Mouse (Mus musculus): ENCODE results near the gene Lgals3bp. TPM values are rescaled to one million over a fixed set of nuclear protein-coding genes. Genes with fewer than 3 reads are reported as not detected.
"Not testable (repeated sequence)": the region's sequence is repeated elsewhere in the genome, so short reads cannot be mapped to it uniquely, and the experiment has no call there.

The Lgals3bp gene
- polyA plus RNA-seq, 1 experiment from 2014 or later, result 44.3 TPM

GRCm38 (mm10) chr11:118397806-118398530 is 3.9 kb downstream of the Lgals3bp start:
- Histone ChIP-seq H3K36me3 (ENCODE audit: insufficient read depth, low read length) (peaks cover 4% of the 10 kb centered on the region; the same call in 1 of the 2 replicates), H3K9ac (replicated peaks; ENCODE audit: low read depth) (no peak overlapping the region), H3K27ac (ENCODE audit: low read length) (no peak overlapping the region), H3K27me3 (replicated peaks; ENCODE audit: insufficient read depth, low read length) (no peaks in the 10 kb centered on the region), H3K9me3 (ENCODE audit: low read length) (no peaks in the 10 kb centered on the region), H3K4me3 (ENCODE audit: low read depth, low read length) (no peak overlapping the region), H3K4me2 (replicated peaks; ENCODE audit: low read depth, low read length) (no peak overlapping the region), H3K4me1 (ENCODE audit: insufficient read depth, low read depth, low read length) (peaks cover 9% of the 10 kb centered on the region)
- whole genome bisulfite sequencing, result 85% methylated on average over 26 of the region's 26 CpGs
- TF ChIP-seq CTCF (IDR thresholded peaks at IDR 0.05) (no peak), EP300 (IDR thresholded peaks at IDR 0.05) (no peak)
- ATAC-seq, result no peak
- DNase-seq (ENCODE audit: low spot score), result no peak

- Histone ChIP-seq H3K36me3 (ENCODE audit: insufficient read depth, low read length) (peaks cover 6% of the 10 kb centered on the region; the same call in 1 of the 2 replicates), H3K9ac (replicated peaks; ENCODE audit: low read depth) (no peak overlapping the region), H3K9me3 (ENCODE audit: low read length) (no peaks in the 10 kb centered on the region), H3K4me2 (replicated peaks; ENCODE audit: low read depth, low read length) (no peak overlapping the region), H3K4me3 (ENCODE audit: low read depth, low read length) (no peak overlapping the region), H3K27me3 (replicated peaks; ENCODE audit: insufficient read depth, low read length) (no peaks in the 10 kb centered on the region), H3K4me1 (ENCODE audit: insufficient read depth, low read depth, low read length) (no peaks in the 10 kb centered on the region), H3K27ac (ENCODE audit: low read length) (no peak overlapping the region)
- DNase-seq (ENCODE audit: low spot score) (no peak), ATAC-seq (no peak)
- WGBS, result 58% methylated on average over 6 of the region's 6 CpGs
- TF ChIP-seq CTCF (IDR thresholded peaks at IDR 0.05) (no peak), EP300 (IDR thresholded peaks at IDR 0.05) (no peak)
Measured at GRCm38 (mm10) chr11:118394538-118394937, 7.4 kb downstream of the Lgals3bp start.

- H3K4me2 ChIP-seq (replicated peaks; ENCODE audit: low read depth, low read length), result no peak overlapping the region
- no peak overlapping the region for H3K4me3 ChIP-seq (ENCODE audit: low read depth, low read length)
- WGBS, result 50% methylated on average over 5 of the region's 5 CpGs
- H3K9me3 ChIP-seq (ENCODE audit: low read length), result no peaks in the 10 kb centered on the region
- H3K36me3 ChIP-seq (ENCODE audit: insufficient read depth, low read length), result peaks cover 6% of the 10 kb centered on the region; the same call in 1 of the 2 replicates
- H3K27me3 ChIP-seq (replicated peaks; ENCODE audit: insufficient read depth, low read length), result no peaks in the 10 kb centered on the region
- DNase-seq (ENCODE audit: low spot score) (no peak), ATAC-seq (no peak)
- H3K4me1 ChIP-seq (ENCODE audit: insufficient read depth, low read depth, low read length), result no peaks in the 10 kb centered on the region
- no peak for TF ChIP-seq EP300 (IDR thresholded peaks at IDR 0.05)
- TF ChIP-seq CTCF (IDR thresholded peaks at IDR 0.05), result no peak
- H3K27ac ChIP-seq (ENCODE audit: low read length), result no peak overlapping the region
- H3K9ac ChIP-seq (replicated peaks; ENCODE audit: low read depth), result no peak overlapping the region
Measured at GRCm38 (mm10) chr11:118393991-118394390, 7.9 kb downstream of the Lgals3bp start.

GRCm38 (mm10) chr11:118387816-118388215 is 14.1 kb downstream of the Lgals3bp start:
- H3K9me3 ChIP-seq (ENCODE audit: low read length); H3K4me2 ChIP-seq (replicated peaks; ENCODE audit: low read depth, low read length); H3K9ac ChIP-seq (replicated peaks; ENCODE audit: low read depth); H3K27ac ChIP-seq (ENCODE audit: low read length); H3K27me3 ChIP-seq (replicated peaks; ENCODE audit: insufficient read depth, low read length); ATAC-seq; DNase-seq (ENCODE audit: low spot score); H3K4me1 ChIP-seq (ENCODE audit: insufficient read depth, low read depth, low read length); H3K36me3 ChIP-seq (ENCODE audit: insufficient read depth, low read length); H3K4me3 ChIP-seq (ENCODE audit: low read depth, low read length): not testable (repeated sequence)
- WGBS, result 89% methylated on average over 13 of the region's 13 CpGs

- Histone ChIP-seq H3K4me3 (ENCODE audit: low read depth, low read length) (no peak overlapping the region), H3K4me2 (replicated peaks; ENCODE audit: low read depth, low read length) (no peak overlapping the region), H3K4me1 (ENCODE audit: insufficient read depth, low read depth, low read length) (no peaks in the 10 kb centered on the region), H3K9ac (replicated peaks; ENCODE audit: low read depth) (no peak overlapping the region), H3K36me3 (ENCODE audit: insufficient read depth, low read length) (no peaks in the 10 kb centered on the region), H3K27me3 (replicated peaks; ENCODE audit: insufficient read depth, low read length) (no peaks in the 10 kb centered on the region), H3K9me3 (ENCODE audit: low read length) (no peaks in the 10 kb centered on the region), H3K27ac (ENCODE audit: low read length) (no peak overlapping the region)
- ATAC-seq, result peak; percentile 88
- peak; percentile 92 for DNase-seq (ENCODE audit: low spot score)
- TF ChIP-seq EP300 (IDR thresholded peaks at IDR 0.05), result no peak
- TF ChIP-seq CTCF (IDR thresholded peaks at IDR 0.05), result peak; percentile 92
- WGBS, result 41% methylated on average over 11 of the region's 11 CpGs
Measured at GRCm38 (mm10) chr11:118379251-118380009, 22.5 kb downstream of the Lgals3bp start.

- H3K9ac ChIP-seq (replicated peaks; ENCODE audit: low read depth), result no peak overlapping the region
- 80% methylated on average over 6 of the region's 6 CpGs for WGBS
- H3K4me3 ChIP-seq (ENCODE audit: low read depth, low read length), result no peak overlapping the region
- no peaks in the 10 kb centered on the region for H3K27me3 ChIP-seq (replicated peaks; ENCODE audit: insufficient read depth, low read length)
- H3K36me3 ChIP-seq (ENCODE audit: insufficient read depth, low read length), result no peaks in the 10 kb centered on the region
- ATAC-seq (no peak), DNase-seq (ENCODE audit: low spot score) (no peak)
- no peak for TF ChIP-seq CTCF (IDR thresholded peaks at IDR 0.05)
- TF ChIP-seq EP300 (IDR thresholded peaks at IDR 0.05), result no peak
- no peaks in the 10 kb centered on the region for H3K9me3 ChIP-seq (ENCODE audit: low read length)
- H3K4me2 ChIP-seq (replicated peaks; ENCODE audit: low read depth, low read length), result no peak overlapping the region
- no peak overlapping the region for H3K27ac ChIP-seq (ENCODE audit: low read length)
- no peaks in the 10 kb centered on the region for H3K4me1 ChIP-seq (ENCODE audit: insufficient read depth, low read depth, low read length)
Measured at GRCm38 (mm10) chr11:118378656-118379055, 23.2 kb downstream of the Lgals3bp start.

- H3K27ac ChIP-seq (ENCODE audit: low read length); H3K9me3 ChIP-seq (ENCODE audit: low read length); H3K9ac ChIP-seq (replicated peaks; ENCODE audit: low read depth); DNase-seq (ENCODE audit: low spot score); H3K4me2 ChIP-seq (replicated peaks; ENCODE audit: low read depth, low read length); H3K4me3 ChIP-seq (ENCODE audit: low read depth, low read length); ATAC-seq; H3K36me3 ChIP-seq (ENCODE audit: insufficient read depth, low read length); H3K27me3 ChIP-seq (replicated peaks; ENCODE audit: insufficient read depth, low read length); H3K4me1 ChIP-seq (ENCODE audit: insufficient read depth, low read depth, low read length): not testable (repeated sequence)
Measured at GRCm38 (mm10) chr11:118376323-118376722, 25.6 kb downstream of the Lgals3bp start.

All from lung, postnatal 0 days (tissue).